Mouse (Mus musculus) cerebral cortex, adult 2 months (tissue): ENCODE data around the gene Col16a1.

Experiments used
- WGBS: fragments of 180-500 bp; shearing (Covaris S2); methylation state at CpG from one replicate; pipeline ENCODE4 v1.1.7; 2018; 5-methylcytosine and 5-hydroxymethylcytosine counted together

Gene Col16a1

DNA sequence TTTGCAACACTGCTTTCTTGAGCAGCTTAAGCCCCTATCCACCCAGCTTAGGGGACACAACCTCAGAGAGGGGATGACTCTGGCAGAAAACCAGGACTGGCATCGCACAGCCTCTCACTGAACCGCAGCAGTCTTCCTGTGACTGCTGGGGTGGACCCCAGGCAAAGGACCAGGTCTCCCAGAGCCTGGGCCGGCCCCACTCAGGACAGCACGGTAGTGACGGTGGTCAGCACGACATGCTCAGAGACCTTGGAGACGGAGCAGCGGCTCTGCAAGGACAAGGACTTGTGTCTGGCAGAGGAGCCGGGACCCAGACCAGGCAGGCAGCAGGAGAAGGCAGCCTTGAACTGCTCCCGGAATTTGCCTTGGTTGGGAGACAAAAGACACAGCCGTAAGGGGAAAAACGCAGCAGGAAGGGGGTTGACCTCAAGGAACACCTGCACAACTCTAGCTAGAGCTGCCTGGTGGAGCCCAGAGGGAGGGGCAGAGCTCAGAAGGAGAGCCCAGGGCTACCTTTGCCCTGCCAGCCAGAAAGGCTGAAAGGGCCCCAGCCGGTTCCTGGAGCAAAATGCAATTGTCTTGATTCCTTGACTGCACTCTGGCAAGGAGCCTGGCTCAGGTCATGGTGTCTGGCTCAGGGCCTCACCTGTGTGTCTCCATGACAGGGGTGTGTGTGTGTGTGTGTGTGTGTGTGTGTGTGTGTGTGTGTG lies 83.2 kb downstream of the Col16a1 start:
- WGBS = 72% methylated on average over 13 of the region's 13 CpGs

DNA sequence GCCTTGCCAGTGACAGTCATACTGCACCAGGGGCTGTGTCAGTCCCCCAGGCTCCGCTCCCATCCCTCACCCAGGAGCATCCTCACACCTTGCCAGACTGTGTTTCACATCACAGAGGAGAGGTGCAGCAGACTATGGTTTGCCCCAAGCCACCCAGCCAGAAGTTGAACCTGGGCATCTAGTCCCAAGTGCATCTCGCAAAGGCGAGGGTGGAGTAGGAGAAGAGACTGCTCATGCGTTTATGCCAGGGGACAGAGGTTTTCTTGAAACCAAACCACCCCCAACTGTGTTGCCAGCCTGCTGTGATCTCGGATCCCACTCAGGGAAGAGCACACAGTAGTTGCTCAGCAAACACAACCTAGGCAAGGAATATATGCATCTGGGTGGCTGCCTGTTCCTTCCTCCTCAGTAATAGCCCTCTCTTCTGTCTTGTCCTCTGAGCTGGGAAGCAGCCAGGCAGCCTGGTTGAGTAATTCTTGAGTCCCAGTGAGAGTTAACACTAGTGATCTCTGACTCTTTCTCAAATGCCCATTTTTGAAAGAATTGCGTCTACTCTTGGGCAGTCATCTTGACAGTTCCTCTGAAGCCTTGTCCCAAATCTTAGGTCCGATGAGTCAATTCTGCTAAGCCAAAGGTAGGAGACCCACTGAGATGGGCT lies 83.9 kb downstream of the Col16a1 start:
- 79% methylated on average over 7 of the region's 7 CpGs for WGBS

- WGBS = 71% methylated on average over 6 of the region's 6 CpGs
Observed at GRCm38 (mm10) chr4:130133399-130133798, 85.8 kb downstream of the Col16a1 start.

- WGBS = under 1% methylated on average over 56 of the region's 57 CpGs
Observed at GRCm38 (mm10) chr4:130138441-130139213, 91.0 kb downstream of the Col16a1 start.

- 3% methylated on average over 14 of the region's 15 CpGs for WGBS
Observed at GRCm38 (mm10) chr4:130139214-130139492, 91.5 kb downstream of the Col16a1 start, which contains the start of gene Hcrtr1. Hcrtr1 (minus strand) TSS chr4:130139359.

DNA sequence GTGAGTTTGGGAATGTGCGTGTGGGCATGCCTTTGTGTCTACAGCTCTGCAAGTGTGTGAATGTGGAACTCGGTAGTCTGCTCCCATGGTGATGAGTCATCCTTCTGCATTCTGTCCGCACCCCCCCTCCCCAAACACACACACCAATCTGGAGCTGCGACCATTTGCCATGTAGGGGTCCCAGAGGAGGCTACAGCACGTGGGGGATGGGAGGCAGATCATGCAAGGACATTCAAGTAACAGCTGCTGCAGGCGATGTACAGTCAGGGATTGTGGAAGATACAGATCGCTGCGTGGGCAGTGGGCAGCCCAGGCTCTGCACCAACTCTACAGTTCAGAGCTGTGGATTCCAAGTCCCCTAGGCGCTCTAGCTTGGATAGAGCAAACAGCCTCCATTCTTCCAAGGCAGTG lies 93.4 kb downstream of the Col16a1 start:
- 27% methylated on average over 9 of the region's 9 CpGs for WGBS

- 74% methylated on average over 3 of the region's 3 CpGs for WGBS
Observed at GRCm38 (mm10) chr4:130141786-130142185, 94.1 kb downstream of the Col16a1 start.

GRCm38 (mm10) chr4:130148405-130148804 lies 100.8 kb downstream of the Col16a1 start:
- WGBS = 77% methylated on average over 10 of the region's 10 CpGs
